Mouse (Mus musculus): ENCODE measurements around the gene Gpm6b.

Gpm6b gene

DNA sequence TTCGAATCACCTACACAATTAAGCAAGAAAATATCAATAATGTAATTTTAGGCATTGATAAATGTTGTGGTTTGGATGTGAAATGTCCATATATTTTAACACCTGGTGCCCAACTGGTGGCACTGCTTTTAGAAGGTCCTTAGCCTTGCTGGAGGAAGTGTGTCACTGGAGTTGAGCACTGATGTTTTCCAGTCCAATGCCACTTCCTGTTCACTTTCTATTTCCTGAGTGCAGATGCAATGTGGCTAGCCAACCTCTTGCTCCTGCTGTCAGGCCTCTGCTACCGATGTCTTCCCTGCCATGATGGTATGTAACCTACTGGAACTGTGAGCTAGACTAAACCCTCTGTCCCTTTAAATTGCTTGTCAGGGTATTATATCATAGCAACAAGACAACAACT lies 65.6 kb downstream of the Gpm6b start:
- in situ Hi-C loops (cut with MboI, MseI): no loop called here

DNA sequence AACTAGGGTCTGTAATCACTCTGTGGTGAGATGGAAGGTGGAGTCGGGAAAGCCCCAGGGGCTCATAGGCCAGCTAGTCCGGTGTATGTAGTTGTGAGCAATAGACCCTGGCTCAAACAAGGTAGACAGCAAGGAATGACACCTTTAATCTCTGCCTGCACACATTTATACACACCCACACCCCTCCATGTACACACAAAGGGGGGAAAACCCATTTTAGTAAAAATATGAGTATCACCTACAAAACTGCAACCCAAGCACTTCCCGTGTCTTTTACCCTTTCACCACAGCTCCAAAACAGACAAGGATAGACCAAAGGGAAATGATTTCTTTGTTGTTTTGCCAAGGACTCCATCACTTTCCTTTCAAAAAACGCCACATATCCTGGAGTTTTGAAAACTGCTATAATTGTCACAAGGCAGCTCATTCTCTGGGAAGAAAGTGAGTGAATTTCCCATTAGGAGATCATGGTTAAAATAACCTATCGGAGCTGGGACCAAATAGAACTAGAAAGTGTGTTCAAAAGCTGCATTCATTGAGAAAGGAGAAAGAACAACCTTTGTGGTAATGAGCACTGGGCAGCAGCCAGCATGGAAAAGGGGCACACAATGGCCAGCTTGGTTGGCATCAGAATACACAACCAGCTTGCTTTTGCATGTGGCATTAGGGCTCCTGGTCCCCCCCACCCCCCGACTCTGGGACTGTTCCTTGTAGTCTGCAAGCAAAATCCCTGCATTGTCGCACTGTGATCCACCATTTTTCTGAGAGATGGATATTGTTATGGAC lies 68.9 kb downstream of the Gpm6b start:
- in situ Hi-C loops (cut with MboI, MseI): no loop called here

- in situ Hi-C loops (cut with MboI, MseI): no loop called here
Observed at GRCm38 (mm10) chrX:166308798-166309197, 70.1 kb downstream of the Gpm6b start.

DNA sequence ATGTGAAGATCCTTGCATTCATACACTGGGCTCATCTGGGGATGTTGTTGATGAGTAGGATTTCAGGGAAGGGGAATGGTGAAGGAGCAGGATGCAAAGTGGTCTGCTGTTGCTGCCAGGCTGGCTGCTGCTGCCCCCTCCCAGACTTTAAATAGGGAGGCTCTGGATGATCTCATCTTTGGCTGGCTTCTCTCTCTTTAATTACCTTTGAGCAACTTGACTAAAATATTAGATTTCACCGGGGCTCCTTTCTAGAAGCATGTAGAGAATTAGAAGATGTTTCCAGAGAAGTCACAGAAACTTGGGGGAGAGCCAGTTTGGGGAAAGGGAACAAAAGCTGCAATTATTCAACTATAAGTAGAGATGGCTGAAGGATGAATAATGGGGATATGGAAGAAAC lies 76.5 kb downstream of the Gpm6b start:
- in situ Hi-C loops (cut with MboI, MseI): loop anchor here (10.0 kb wide), 1 partner anchor 1330 kb away; the partner anchor contains the start of genes Fancb and Mospd2

GRCm38 (mm10) chrX:166316552-166317375 lies 78.1 kb downstream of the Gpm6b start:
- in situ Hi-C loops (cut with MboI, MseI): loop anchor here (10.0 kb wide), 1 partner anchor 1332 kb away; the partner anchor contains the start of genes Fancb and Mospd2

GRCm38 (mm10) chrX:166317376-166317679 lies 78.6 kb downstream of the Gpm6b start:
- in situ Hi-C loops (cut with MboI, MseI): loop anchor here (10.0 kb wide), 1 partner anchor 1333 kb away; the partner anchor contains the start of genes Fancb and Mospd2

DNA sequence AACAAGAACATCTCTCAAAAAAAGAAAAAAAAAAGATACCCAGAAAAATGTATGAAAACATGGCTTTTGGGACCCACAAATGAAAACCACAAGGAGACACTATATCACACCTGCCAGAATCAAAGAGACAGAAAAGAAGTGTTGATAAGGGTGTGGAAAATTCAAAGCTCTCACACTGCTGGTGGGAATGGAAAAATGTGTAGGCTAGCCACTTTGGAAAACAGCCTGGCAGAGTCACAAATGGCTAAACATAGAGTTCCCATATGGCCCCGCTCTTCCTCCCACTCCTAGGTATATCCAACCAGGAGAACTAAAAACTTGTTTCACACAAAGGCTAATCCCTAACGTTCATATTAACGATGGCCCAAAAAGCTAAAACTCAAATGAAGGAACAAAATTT lies 84.5 kb downstream of the Gpm6b start:
- in situ Hi-C loops (cut with MboI, MseI): no loop called here

DNA sequence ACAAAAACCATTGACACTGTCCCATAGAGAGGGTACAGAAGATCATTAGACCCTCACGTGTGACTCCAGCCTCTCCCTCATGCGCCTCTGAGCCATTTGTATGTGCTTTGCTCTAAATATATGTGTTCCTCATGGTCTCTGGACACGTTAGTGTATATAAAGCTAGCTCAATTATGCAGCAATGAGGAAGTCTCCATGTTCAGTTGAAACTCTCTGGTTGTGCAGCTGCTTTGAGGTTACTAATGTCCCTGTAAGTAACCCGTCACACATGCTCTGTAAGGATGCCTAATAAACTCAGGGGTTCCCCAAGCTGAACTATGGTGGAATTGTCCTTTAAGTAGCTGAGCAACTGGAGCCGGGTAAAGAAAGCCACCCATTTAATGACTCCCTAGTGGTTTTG lies 88.9 kb downstream of the Gpm6b start:
- in situ Hi-C loops (cut with MboI, MseI): no loop called here

- in situ Hi-C loops (cut with MboI, MseI): no loop called here
Observed at GRCm38 (mm10) chrX:166328219-166328901, 89.6 kb downstream of the Gpm6b start.

- in situ Hi-C loops (cut with MboI, MseI): no loop called here
Observed at GRCm38 (mm10) chrX:166328904-166329451, 90.3 kb downstream of the Gpm6b start.

DNA sequence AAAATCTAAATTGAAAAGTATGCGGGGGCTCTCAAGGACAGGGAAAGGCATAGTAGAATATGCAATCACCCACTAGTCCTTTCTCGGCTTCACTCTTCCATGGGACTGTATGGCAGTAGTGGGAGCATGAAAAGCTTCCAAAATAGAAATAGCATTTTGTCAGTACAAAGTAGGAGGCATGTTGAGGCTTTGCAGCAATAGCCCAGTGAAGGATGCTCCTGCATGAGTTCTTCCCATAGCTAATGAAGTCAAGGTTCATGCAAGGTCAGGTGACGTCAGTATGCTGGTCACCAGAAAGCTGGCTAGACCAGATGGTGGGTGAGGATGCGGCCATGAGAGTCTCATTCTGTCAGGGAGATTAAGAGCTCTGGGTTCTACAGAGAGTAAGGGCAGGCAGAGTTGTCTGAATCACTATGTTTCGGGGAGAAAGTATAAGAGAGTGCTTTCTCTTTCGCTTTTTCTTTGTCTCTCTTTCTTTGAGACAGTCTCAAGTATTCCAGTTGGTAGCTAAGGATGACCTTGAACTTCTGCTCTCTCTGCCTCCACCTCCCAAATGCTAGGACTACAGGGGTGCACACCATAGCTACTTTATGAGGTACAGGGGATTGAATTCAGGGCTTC lies 95.9 kb downstream of the Gpm6b start:
- in situ Hi-C loops (cut with MboI, MseI): no loop called here

GRCm38 (mm10) chrX:166338353-166338752 lies 99.6 kb downstream of the Gpm6b start:
- in situ Hi-C loops (cut with MboI, MseI): no loop called here

GRCm38 (mm10) chrX:166338784-166339520 lies 100.2 kb downstream of the Gpm6b start:
- in situ Hi-C loops (cut with MboI, MseI): no loop called here

DNA sequence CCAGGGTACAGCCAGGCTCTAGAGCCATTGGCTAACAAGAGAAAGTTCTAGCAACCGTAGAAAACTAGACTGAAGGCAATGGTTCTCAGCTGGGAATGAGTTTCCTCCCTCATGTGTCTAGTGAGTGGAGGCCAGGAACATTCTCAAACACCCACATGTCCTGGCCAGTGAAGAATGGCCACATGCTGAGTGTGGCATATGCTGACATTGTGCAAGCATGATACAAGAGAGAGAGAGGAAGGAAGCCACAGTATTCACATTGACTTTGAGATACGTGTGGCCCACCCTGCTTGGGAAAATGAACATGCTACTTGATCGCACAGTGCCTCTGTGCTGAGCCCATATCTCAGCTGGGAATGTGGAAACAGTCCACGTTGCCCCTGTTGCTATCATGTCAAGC lies 101.2 kb downstream of the Gpm6b start:
- in situ Hi-C loops (cut with MboI, MseI): no loop called here

GRCm38 (mm10) chrX:166341795-166342194 lies 103.1 kb downstream of the Gpm6b start:
- in situ Hi-C loops (cut with MboI, MseI): no loop called here

- in situ Hi-C loops (cut with MboI, MseI): no loop called here
Observed at GRCm38 (mm10) chrX:166344228-166345015, 105.7 kb downstream of the Gpm6b start.

DNA sequence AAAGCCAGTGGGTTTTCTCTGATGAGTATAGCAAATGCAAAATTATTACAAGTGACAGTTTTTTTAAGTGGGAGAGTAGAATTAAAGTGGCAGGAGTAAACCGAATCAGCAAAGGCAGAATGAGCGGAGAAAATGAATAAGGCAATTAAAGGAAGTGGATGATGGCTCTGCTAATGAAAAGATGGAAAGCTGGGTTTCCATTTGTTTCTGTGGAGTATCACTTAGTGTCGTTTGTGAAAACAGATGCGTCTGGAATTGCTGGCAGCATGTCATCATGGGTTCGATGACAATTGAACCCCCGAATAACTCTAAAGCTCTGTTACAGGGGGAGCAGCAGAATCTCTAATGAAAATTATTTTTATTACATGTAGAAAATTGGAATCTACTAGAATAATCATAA lies 109.4 kb downstream of the Gpm6b start:
- in situ Hi-C loops (cut with MboI, MseI): no loop called here

DNA sequence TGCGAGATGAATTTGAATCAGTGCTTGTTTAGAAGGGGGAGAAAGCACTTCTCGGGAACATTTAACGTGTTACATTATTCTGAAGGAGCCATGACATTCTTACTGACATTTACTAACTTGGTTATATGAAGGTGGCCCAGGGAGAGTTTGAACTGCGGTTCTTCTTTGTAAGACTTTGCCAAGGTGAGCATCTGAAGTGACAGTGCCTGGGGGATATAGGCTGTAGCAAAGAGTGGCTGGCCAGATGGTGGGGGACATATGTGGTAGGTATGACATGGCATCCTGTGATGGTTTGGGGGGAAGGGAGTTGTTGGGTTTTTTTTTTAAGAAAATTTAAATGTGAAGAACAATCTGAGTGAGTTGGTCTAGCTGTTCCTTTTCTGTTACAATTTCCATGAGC lies 109.9 kb downstream of the Gpm6b start:
- in situ Hi-C loops (cut with MboI, MseI): no loop called here

- in situ Hi-C loops (cut with MboI, MseI): loop anchor here (5.0 kb wide), 1 partner anchor 184 kb away; no protein-coding TSS in a partner anchor
Observed at GRCm38 (mm10) chrX:166351790-166352189, 113.1 kb downstream of the Gpm6b start.

GRCm38 (mm10) chrX:166353412-166353811 lies 114.7 kb downstream of the Gpm6b start:
- in situ Hi-C loops (cut with MboI, MseI): loop anchor here (5.0 kb wide), 1 partner anchor 186 kb away; no protein-coding TSS in a partner anchor
